Mouse (Mus musculus): ENCODE data around the gene Dvl3. TPM values are rescaled to one million over a fixed set of nuclear protein-coding genes. Genes with fewer than 3 reads are reported as not detected.
A peak's percentile ranks its signal among the peaks of the same experiment; 100 is the strongest.

The Dvl3 gene
- polyA plus RNA-seq, 1 experiment from 2014 or later, result 49.1 TPM

DNA sequence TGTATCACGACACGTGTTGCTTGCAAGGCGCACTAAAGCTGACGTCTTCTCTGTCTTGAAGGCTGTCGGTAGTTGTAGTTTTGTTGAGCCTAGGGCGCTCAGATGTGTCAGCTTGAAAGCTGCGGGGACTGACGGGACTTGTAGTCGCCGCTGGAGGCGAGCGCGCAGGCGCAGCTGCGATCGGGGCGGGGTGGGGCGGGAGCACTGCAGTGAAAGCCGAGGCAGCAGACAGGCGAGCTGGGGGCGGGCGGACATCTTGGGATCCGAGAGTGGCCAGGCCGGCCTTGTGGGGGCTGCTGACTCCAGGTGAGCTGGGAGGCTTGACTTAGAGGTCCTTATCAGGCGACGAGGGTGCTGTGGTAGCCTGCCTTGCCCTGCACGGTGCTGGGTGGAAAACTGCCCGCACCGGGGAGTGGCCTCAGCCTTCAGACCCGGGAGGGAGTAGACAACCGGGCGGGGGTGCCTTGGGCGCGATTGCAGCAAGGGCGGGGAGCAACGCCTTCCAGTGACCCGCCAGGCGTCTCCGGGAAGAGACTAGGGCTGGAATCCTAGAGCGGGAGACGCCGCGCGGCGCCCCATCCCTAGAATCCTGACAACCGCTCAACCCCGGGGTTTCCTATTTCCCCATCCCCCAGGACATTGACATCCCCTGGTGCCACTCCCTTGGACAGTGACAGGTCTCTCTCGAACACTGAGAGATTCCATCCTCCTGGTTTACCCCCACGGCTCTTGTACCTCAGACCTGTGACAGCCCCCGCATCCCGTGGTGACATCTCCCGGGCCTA lies 18.7 kb downstream of the Dvl3 start, which contains the start of gene Ap2m1:
Gene Ap2m1 (plus strand): TSS at position 183 of the 785 bp plus-strand sequence.
- Histone ChIP-seq H3K27me3 (no peaks in the 10 kb centered on the region), H3K9ac (replicated peaks) (peak within 1 kb of the TSS; percentile 99), H3K27ac (peak within 1 kb of the TSS; percentile 84), H3K9me3 (no peaks in the 10 kb centered on the region), H3K4me2 (replicated peaks) (peak within 1 kb of the TSS; percentile 93), H3K36me3 (peaks cover 57% of the 10 kb centered on the region), H3K4me1 (replicated peaks) (peaks cover 31% of the 10 kb centered on the region), H3K4me3 (replicated peaks) (peak within 1 kb of the TSS; percentile 95)
- ATAC-seq, result peak; percentile 99
- WGBS, result under 1% methylated on average over 50 of the region's 52 CpGs

DNA sequence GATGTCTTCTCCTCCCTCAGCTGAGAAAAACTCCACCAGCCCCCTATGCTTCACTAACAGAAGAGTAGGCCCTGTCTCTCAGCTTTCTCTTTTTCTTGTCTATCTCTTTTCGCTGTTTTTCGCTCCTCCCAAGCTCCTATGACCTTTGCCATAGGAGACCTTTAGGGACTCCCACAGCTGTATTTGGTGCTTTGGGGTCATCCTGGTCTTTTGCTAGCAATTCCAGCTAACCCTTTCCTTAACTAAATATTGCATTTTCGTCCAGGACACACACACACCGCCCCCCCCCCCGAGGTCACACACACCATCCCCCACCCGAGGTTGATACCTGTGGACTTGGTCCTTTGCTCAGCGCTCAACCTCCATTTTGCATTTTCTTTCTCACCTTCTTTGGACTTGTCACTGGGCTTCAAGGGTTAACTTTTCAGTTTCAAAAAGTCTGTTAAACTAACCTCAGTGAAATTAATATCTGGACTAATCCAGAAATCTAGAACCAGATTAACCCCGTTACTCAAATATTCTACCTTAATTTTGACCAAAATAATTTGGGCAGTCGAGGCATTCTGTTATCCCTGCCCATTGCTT lies 19.4 kb downstream of the Dvl3 start:
- ATAC-seq, result no peak
- Histone ChIP-seq H3K4me2 (replicated peaks) (peak overlapping the region; percentile 93), H3K36me3 (peaks cover 57% of the 10 kb centered on the region), H3K27me3 (no peaks in the 10 kb centered on the region), H3K9ac (replicated peaks) (peak overlapping the region; percentile 99), H3K4me1 (replicated peaks) (peaks cover 31% of the 10 kb centered on the region), H3K27ac (peak overlapping the region; percentile 84), H3K9me3 (no peaks in the 10 kb centered on the region), H3K4me3 (replicated peaks) (peak overlapping the region; percentile 95)
- WGBS, result 37% methylated on average over 9 of the region's 9 CpGs

DNA sequence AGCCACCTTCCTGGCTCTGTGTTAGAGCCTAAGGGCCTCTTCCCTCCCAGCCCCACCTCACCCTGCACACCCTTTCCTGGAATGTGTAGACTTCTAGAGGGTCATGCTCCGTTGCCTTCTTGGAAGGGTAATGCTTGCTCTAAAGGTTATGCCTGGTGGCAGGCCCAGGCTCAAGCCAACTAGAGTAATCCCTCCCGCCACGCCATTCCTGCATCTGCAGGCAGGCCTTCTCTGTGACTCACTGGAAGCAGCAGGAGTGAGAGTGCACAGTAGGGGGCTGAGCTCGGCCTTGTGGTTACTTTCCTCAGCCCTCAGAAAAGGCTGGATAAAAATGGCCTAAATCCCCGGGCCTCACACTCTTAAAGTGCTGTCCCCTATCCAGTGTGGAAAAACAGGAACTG lies 20.3 kb downstream of the Dvl3 start:
- Histone ChIP-seq H3K36me3 (peaks cover 57% of the 10 kb centered on the region), H3K9me3 (no peaks in the 10 kb centered on the region), H3K4me1 (replicated peaks) (peaks cover 31% of the 10 kb centered on the region), H3K9ac (replicated peaks) (peak overlapping the region; percentile 99), H3K4me3 (replicated peaks) (peak overlapping the region; percentile 95), H3K27me3 (no peaks in the 10 kb centered on the region), H3K4me2 (replicated peaks) (peak overlapping the region; percentile 93), H3K27ac (peak overlapping the region; percentile 60)
- 7% methylated on average over 5 of the region's 5 CpGs for WGBS
- ATAC-seq, result no peak

- H3K27me3 ChIP-seq, result no peaks in the 10 kb centered on the region
- 16% methylated on average over 6 of the region's 6 CpGs for WGBS
- H3K4me1 ChIP-seq (replicated peaks), result peaks cover 31% of the 10 kb centered on the region
- H3K4me2 ChIP-seq (replicated peaks), result peak overlapping the region; percentile 93
- peak overlapping the region; percentile 60 for H3K27ac ChIP-seq
- H3K4me3 ChIP-seq (replicated peaks), result peak overlapping the region; percentile 95
- H3K9ac ChIP-seq (replicated peaks), result peak overlapping the region; percentile 99
- no peak for ATAC-seq
- H3K9me3 ChIP-seq, result no peaks in the 10 kb centered on the region
- peaks cover 58% of the 10 kb centered on the region for H3K36me3 ChIP-seq
Observed at GRCm38 (mm10) chr16:20537601-20538320, 21.0 kb downstream of the Dvl3 start.

GRCm38 (mm10) chr16:20539649-20540048 lies 22.9 kb downstream of the Dvl3 start:
- Histone ChIP-seq H3K4me2 (replicated peaks) (no peak overlapping the region), H3K9me3 (no peaks in the 10 kb centered on the region), H3K4me1 (replicated peaks) (peaks cover 31% of the 10 kb centered on the region), H3K27me3 (no peaks in the 10 kb centered on the region), H3K36me3 (peaks cover 64% of the 10 kb centered on the region), H3K27ac (no peak overlapping the region), H3K9ac (replicated peaks) (no peak overlapping the region), H3K4me3 (replicated peaks) (no peak overlapping the region)
- no peak for ATAC-seq
- WGBS, result 75% methylated on average over 3 of the region's 3 CpGs

DNA sequence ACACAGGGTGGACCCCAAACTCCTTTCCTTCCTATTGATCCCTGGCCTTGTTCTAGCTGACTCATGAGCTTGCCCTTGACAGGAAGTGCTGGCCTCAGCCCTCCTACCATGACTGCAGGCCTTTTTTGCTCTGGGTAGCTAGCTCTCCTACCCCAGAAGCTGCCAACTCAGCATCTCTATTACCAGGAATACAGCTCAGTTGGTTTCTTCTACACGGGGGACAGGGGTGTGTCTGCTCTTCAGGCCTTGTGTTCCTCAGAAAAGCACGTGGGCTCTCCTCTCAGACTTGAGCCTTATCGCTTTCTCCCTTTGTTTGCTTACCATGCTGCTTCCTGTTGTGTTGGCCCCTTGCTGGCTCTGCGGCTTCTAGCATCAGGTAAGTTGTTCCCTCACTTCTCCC lies 23.7 kb downstream of the Dvl3 start:
- H3K9me3 ChIP-seq, result no peaks in the 10 kb centered on the region
- WGBS, result 84% methylated on average over 4 of the region's 4 CpGs
- no peaks in the 10 kb centered on the region for H3K27me3 ChIP-seq
- no peak for ATAC-seq
- H3K27ac ChIP-seq, result no peak overlapping the region
- no peak overlapping the region for H3K4me3 ChIP-seq (replicated peaks)
- H3K9ac ChIP-seq (replicated peaks), result no peak overlapping the region
- peaks cover 31% of the 10 kb centered on the region for H3K4me1 ChIP-seq (replicated peaks)
- H3K4me2 ChIP-seq (replicated peaks), result no peak overlapping the region
- H3K36me3 ChIP-seq, result peaks cover 72% of the 10 kb centered on the region

DNA sequence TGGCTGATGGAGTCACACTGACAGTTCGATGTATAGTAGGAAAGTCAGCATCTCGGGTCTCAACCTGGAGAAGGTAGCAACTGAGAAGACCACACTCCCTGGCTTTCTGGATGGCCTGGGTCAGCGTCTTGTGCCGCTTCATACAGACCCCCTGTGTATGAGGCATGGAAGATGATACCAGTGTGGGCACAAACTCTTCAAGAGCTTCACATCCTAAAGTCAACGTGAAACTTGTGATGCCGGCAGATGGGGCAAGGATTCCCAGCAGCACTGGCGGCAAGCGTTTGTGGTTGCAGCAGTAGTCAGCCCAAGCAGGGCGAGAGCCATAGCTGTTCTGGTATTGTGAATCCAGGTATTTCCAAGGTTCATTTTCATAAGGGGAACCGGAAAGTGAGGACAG lies 28.9 kb downstream of the Dvl3 start:
- H3K9me3 ChIP-seq, result no peaks in the 10 kb centered on the region
- peaks cover 58% of the 10 kb centered on the region for H3K36me3 ChIP-seq
- H3K4me1 ChIP-seq (replicated peaks), result peaks cover 18% of the 10 kb centered on the region
- 94% methylated on average over 10 of the region's 10 CpGs for WGBS
- H3K27me3 ChIP-seq, result no peaks in the 10 kb centered on the region
- H3K27ac ChIP-seq, result no peak overlapping the region
- no peak overlapping the region for H3K9ac ChIP-seq (replicated peaks)
- H3K4me3 ChIP-seq (replicated peaks), result no peak overlapping the region
- no peak overlapping the region for H3K4me2 ChIP-seq (replicated peaks)
- ATAC-seq, result no peak

GRCm38 (mm10) chr16:20547423-20547822 lies 30.6 kb downstream of the Dvl3 start:
- 58% methylated on average over 5 of the region's 5 CpGs for WGBS
- ATAC-seq, result no peak
- peak overlapping the region; percentile 65; the same call in 1 of the 2 replicates for H3K9ac ChIP-seq (replicated peaks)
- H3K9me3 ChIP-seq, result no peaks in the 10 kb centered on the region
- H3K4me2 ChIP-seq (replicated peaks), result peak overlapping the region; percentile 80
- peaks cover 57% of the 10 kb centered on the region for H3K36me3 ChIP-seq
- peaks cover 18% of the 10 kb centered on the region for H3K4me1 ChIP-seq (replicated peaks)
- H3K4me3 ChIP-seq (replicated peaks), result peak overlapping the region; percentile 77; the same call in 1 of the 2 replicates
- H3K27ac ChIP-seq, result no peak overlapping the region
- H3K27me3 ChIP-seq, result no peaks in the 10 kb centered on the region

GRCm38 (mm10) chr16:20548096-20548948 lies 31.5 kb downstream of the Dvl3 start, which contains the start of gene Abcf3:
Gene Abcf3, plus strand, starts transcription at chr16:20548577.
- peak; percentile 99 for ATAC-seq
- WGBS, result under 1% methylated on average over 56 of the region's 56 CpGs
- H3K36me3 ChIP-seq, result peaks cover 58% of the 10 kb centered on the region
- H3K27me3 ChIP-seq, result no peaks in the 10 kb centered on the region
- peak within 1 kb of the TSS; percentile 53 for H3K27ac ChIP-seq
- peak within 1 kb of the TSS; percentile 79 for H3K9ac ChIP-seq (replicated peaks)
- H3K9me3 ChIP-seq, result no peaks in the 10 kb centered on the region
- peak within 1 kb of the TSS; percentile 77 for H3K4me3 ChIP-seq (replicated peaks)
- peaks cover 18% of the 10 kb centered on the region for H3K4me1 ChIP-seq (replicated peaks)
- peak within 1 kb of the TSS; percentile 80 for H3K4me2 ChIP-seq (replicated peaks)

DNA sequence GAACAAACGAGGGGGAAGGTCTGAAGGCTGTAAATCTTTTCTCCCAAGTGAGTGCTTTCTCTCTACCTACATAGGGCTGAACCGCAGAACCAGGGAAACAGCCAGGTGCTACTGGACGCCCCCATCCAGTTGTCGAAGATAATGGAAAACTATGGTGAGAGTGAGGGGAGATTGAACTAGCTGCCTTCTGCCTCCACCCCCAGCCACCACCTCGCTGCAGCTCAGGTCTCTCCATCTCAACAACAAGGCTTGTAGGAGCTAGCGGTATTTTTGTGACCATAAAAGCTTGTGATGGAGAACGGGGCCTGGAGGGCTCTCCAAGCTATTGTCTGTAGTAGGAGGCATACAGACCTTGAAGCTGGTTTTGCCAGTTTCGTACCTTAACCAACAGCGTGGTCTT lies 32.4 kb downstream of the Dvl3 start:
- Histone ChIP-seq H3K27me3 (no peaks in the 10 kb centered on the region), H3K4me1 (replicated peaks) (peaks cover 18% of the 10 kb centered on the region), H3K27ac (no peak overlapping the region), H3K4me3 (replicated peaks) (peak overlapping the region; percentile 77), H3K4me2 (replicated peaks) (peak overlapping the region; percentile 80), H3K9ac (replicated peaks) (peak overlapping the region; percentile 79), H3K9me3 (no peaks in the 10 kb centered on the region), H3K36me3 (peaks cover 58% of the 10 kb centered on the region)
- ATAC-seq, result no peak
- 54% methylated on average over 9 of the region's 9 CpGs for WGBS

DNA sequence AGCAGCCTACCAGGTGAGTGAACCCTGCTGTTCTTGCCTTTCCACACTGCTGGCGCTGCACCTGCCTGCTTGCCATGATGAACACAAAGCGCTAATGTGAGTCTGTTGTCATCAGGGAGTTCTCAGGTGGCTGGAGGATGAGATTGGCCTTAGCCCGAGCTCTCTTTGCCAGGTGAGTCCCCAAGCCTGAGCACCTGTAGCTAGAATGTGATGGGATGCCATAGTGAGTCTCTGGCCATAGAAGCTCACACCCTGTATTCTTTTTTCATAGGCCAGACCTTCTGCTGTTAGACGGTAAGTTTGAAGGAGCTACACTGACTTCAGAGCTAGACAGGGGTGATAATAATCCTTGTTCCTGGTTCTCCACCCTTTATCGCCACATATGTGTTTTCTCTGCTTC lies 34.9 kb downstream of the Dvl3 start:
- Histone ChIP-seq H3K27me3 (no peaks in the 10 kb centered on the region), H3K27ac (no peak overlapping the region), H3K4me2 (replicated peaks) (no peak overlapping the region), H3K36me3 (peaks cover 53% of the 10 kb centered on the region), H3K9me3 (no peaks in the 10 kb centered on the region), H3K9ac (replicated peaks) (no peak overlapping the region), H3K4me3 (replicated peaks) (no peak overlapping the region), H3K4me1 (replicated peaks) (peaks cover 18% of the 10 kb centered on the region)
- no peak for ATAC-seq
- 93% methylated on average over 5 of the region's 5 CpGs for WGBS
